Mouse (Mus musculus): ENCODE results near the gene Cdsn. TPM values are rescaled to one million over a fixed set of nuclear protein-coding genes. Genes with fewer than 3 reads are reported as not detected.

The Cdsn gene
- polyA plus RNA-seq, 1 experiment from 2014 or later = not detected

DNA sequence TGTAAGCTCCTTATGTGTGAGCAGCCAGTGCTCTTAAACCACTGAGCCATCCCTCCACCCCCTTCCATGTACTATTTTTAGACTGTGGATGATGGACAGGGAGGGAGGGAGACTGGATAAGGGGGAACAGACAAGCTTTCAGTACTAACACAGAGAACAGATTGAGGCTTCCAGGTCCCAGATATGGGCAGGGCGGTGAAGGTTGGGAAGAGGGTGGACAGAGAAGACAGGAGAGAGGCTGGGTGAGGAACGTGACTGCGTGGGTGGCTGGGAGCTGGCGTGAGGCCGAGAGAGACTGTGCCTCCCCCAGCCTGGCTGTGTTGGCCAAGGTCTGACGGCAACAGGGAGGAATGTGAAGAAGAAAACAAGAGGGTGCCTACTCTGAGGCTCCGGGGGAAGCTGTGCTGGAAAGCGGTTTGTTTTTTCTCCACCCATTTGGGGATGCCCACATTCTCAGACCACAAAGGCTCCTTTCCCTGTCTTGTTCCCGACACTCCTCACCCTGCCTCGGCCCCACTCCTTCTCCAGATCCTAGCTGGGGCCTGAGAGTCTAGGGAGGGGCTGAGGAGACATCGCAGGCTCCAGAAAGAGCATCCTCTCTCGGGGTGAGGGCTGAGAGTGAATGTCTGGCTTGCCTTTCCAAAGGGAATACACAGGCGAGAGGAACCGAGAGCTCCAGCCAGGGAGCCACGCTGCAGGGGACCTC, 2.3 kb upstream of the Cdsn start:
- 0 out of 2 replicates have a peak, but pooled peaks cover 2% of the 10 kb centered on the region for H3K4me1 ChIP-seq (ENCODE audit: insufficient read depth)
- no peaks in the 10 kb centered on the region for H3K27me3 ChIP-seq (ENCODE audit: insufficient read depth, low read length)
- ATAC-seq = peak; percentile 50
- no peak overlapping the region for H3K4me2 ChIP-seq (ENCODE audit: low read depth, low read length)
- DNase-seq = peak; percentile 44
- H3K36me3 ChIP-seq (replicated peaks; ENCODE audit: insufficient read depth, low read length) = no peaks in the 10 kb centered on the region
- H3K27ac ChIP-seq (ENCODE audit: low read depth) = 0 out of 2 replicates have a peak overlapping the region, but pooled peaks have one; percentile 18
- no peak overlapping the region for H3K4me3 ChIP-seq (ENCODE audit: low read depth, low read length)
- WGBS (ENCODE audit: insufficient replicate concordance) = 52% methylated on average over 15 of the region's 15 CpGs
- H3K9ac ChIP-seq (replicated peaks) = no peak overlapping the region
- H3K9me3 ChIP-seq (ENCODE audit: low read length) = no peaks in the 10 kb centered on the region
- TF ChIP-seq CTCF (IDR thresholded peaks at IDR 0.05; ENCODE audit: low read depth) (no peak), EP300 (IDR thresholded peaks at IDR 0.05; ENCODE audit: low read depth) (no peak)

- Histone ChIP-seq H3K9me3 (ENCODE audit: low read length) (no peaks in the 10 kb centered on the region), H3K4me3 (ENCODE audit: low read depth, low read length) (no peak overlapping the region), H3K4me1 (ENCODE audit: insufficient read depth) (0 out of 2 replicates have a peak, but pooled peaks cover 2% of the 10 kb centered on the region), H3K27ac (ENCODE audit: low read depth) (0 out of 2 replicates have a peak overlapping the region, but pooled peaks have one; percentile 18), H3K9ac (replicated peaks) (no peak overlapping the region), H3K4me2 (ENCODE audit: low read depth, low read length) (no peak overlapping the region), H3K27me3 (ENCODE audit: insufficient read depth, low read length) (no peaks in the 10 kb centered on the region), H3K36me3 (replicated peaks; ENCODE audit: insufficient read depth, low read length) (no peaks in the 10 kb centered on the region)
- TF ChIP-seq EP300 (IDR thresholded peaks at IDR 0.05; ENCODE audit: low read depth) (no peak), CTCF (IDR thresholded peaks at IDR 0.05; ENCODE audit: low read depth) (no peak)
- DNase-seq (no peak), ATAC-seq (no peak)
- 88% methylated on average over 4 of the region's 4 CpGs for WGBS (ENCODE audit: insufficient replicate concordance)
Observed at GRCm38 (mm10) chr17:35550143-35550494, 1.8 kb upstream of the Cdsn start.

GRCm38 (mm10) chr17:35550871-35551270, 1.1 kb upstream of the Cdsn start:
- TF ChIP-seq CTCF (IDR thresholded peaks at IDR 0.05; ENCODE audit: low read depth) (no peak), EP300 (IDR thresholded peaks at IDR 0.05; ENCODE audit: low read depth) (no peak)
- Histone ChIP-seq H3K9ac (replicated peaks) (no peak overlapping the region), H3K4me2 (ENCODE audit: low read depth, low read length) (no peak overlapping the region), H3K9me3 (ENCODE audit: low read length) (no peaks in the 10 kb centered on the region), H3K36me3 (replicated peaks; ENCODE audit: insufficient read depth, low read length) (no peaks in the 10 kb centered on the region), H3K27ac (ENCODE audit: low read depth) (no peak overlapping the region), H3K4me3 (ENCODE audit: low read depth, low read length) (no peak overlapping the region), H3K27me3 (ENCODE audit: insufficient read depth, low read length) (no peaks in the 10 kb centered on the region), H3K4me1 (ENCODE audit: insufficient read depth) (0 out of 2 replicates have a peak, but pooled peaks cover 2% of the 10 kb centered on the region)
- no peak for ATAC-seq
- WGBS (ENCODE audit: insufficient replicate concordance) = 49% methylated on average over 8 of the region's 8 CpGs
- DNase-seq = no peak

DNA sequence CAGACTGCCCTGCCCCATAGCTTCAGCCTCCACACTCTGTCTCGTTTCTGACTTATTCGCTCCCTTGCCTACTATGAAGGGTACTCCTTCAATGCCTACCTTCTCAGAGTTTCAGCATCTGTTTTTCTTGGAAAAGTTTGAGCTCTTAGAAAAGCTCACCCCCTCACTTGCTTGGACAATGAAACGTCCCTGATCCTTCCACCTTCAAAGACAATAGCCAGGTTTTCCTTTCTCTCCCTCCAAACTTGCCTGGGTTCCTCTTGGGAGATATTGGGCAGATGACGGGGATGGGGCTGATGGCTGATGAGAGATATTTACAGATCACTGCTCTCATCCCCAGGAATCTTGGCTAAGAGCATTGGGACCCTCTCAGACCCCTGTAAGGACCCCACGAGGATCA, 2.4 kb downstream of the Cdsn start:
- Histone ChIP-seq H3K4me1 (ENCODE audit: insufficient read depth) (0 out of 2 replicates have a peak, but pooled peaks cover 2% of the 10 kb centered on the region), H3K27me3 (ENCODE audit: insufficient read depth, low read length) (no peaks in the 10 kb centered on the region), H3K4me3 (ENCODE audit: low read depth, low read length) (no peak overlapping the region), H3K9ac (replicated peaks) (no peak overlapping the region), H3K36me3 (replicated peaks; ENCODE audit: insufficient read depth, low read length) (no peaks in the 10 kb centered on the region), H3K9me3 (ENCODE audit: low read length) (no peaks in the 10 kb centered on the region), H3K4me2 (ENCODE audit: low read depth, low read length) (no peak overlapping the region), H3K27ac (ENCODE audit: low read depth) (no peak overlapping the region)
- 69% methylated on average over 5 of the region's 5 CpGs for WGBS (ENCODE audit: insufficient replicate concordance)
- ATAC-seq = no peak
- no peak for DNase-seq
- TF ChIP-seq EP300 (IDR thresholded peaks at IDR 0.05; ENCODE audit: low read depth) (no peak), CTCF (IDR thresholded peaks at IDR 0.05; ENCODE audit: low read depth) (no peak)

DNA sequence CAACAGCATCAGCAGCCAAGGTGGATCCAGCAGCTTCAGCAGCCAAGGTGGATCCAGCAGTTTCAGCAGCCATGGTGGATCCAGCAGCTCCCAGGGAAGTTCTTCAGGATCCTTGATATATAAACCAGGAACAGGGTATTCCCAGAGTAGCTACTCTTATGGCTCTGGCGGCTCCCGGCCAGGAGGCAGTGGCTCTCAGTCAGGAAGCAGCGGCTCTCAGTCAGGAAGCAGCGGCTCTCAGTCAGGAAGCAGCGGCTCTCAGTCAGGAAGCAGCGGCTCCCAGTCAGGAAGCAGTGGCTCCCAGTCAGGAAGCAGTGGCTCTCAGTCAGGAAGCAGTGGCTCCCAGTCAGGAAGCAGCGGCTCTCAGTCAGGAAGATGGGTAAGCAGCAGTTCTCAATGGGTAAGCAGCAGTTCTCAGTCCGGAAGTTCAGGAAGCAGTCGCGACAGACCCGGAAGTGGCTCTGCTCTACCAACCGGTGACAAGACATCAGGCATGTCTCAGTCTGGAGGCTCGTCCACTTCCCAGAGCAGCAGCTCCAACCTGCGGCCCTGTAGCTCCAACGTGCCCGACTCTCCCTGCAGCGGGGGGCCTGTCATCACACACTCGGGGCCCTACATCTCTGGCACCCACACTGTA, 3.0 kb downstream of the Cdsn start:
- Histone ChIP-seq H3K27ac (ENCODE audit: low read depth) (no peak overlapping the region), H3K4me3 (ENCODE audit: low read depth, low read length) (no peak overlapping the region), H3K4me1 (ENCODE audit: insufficient read depth) (0 out of 2 replicates have a peak, but pooled peaks cover under 1% of the 10 kb centered on the region), H3K9me3 (ENCODE audit: low read length) (no peaks in the 10 kb centered on the region), H3K4me2 (ENCODE audit: low read depth, low read length) (no peak overlapping the region), H3K27me3 (ENCODE audit: insufficient read depth, low read length) (no peaks in the 10 kb centered on the region), H3K9ac (replicated peaks) (no peak overlapping the region), H3K36me3 (replicated peaks; ENCODE audit: insufficient read depth, low read length) (no peaks in the 10 kb centered on the region)
- no peak for TF ChIP-seq EP300 (IDR thresholded peaks at IDR 0.05; ENCODE audit: low read depth)
- TF ChIP-seq CTCF (IDR thresholded peaks at IDR 0.05; ENCODE audit: low read depth) = no peak
- ATAC-seq = no peak
- 81% methylated on average over 18 of the region's 18 CpGs for WGBS (ENCODE audit: insufficient replicate concordance)
- DNase-seq = no peak

- 79% methylated on average over 13 of the region's 13 CpGs for WGBS (ENCODE audit: insufficient replicate concordance)
- DNase-seq = no peak
Observed at GRCm38 (mm10) chr17:35556186-35556765, 4.3 kb downstream of the Cdsn start.

More at GRCm38 (mm10) chr17:35556186-35556765, 4.3 kb downstream of the Cdsn start:
- Histone ChIP-seq H3K4me2 (ENCODE audit: low read depth, low read length) (no peak overlapping the region), H3K9me3 (ENCODE audit: low read length) (no peaks in the 10 kb centered on the region), H3K27ac (ENCODE audit: low read depth) (no peak overlapping the region), H3K4me1 (ENCODE audit: insufficient read depth) (no peaks in the 10 kb centered on the region), H3K9ac (replicated peaks) (no peak overlapping the region), H3K4me3 (ENCODE audit: low read depth, low read length) (no peak overlapping the region), H3K27me3 (ENCODE audit: insufficient read depth, low read length) (no peaks in the 10 kb centered on the region), H3K36me3 (replicated peaks; ENCODE audit: insufficient read depth, low read length) (no peaks in the 10 kb centered on the region)
- TF ChIP-seq EP300 (IDR thresholded peaks at IDR 0.05; ENCODE audit: low read depth) (no peak), CTCF (IDR thresholded peaks at IDR 0.05; ENCODE audit: low read depth) (no peak)
- no peak for ATAC-seq

Measured in liver, postnatal 0 days (tissue).